Mouse (Mus musculus): Measurements from ENCODE around the gene Cenpu. TPM values are rescaled to one million over a fixed set of nuclear protein-coding genes. Genes with fewer than 3 reads are reported as not detected.
A peak's percentile ranks its signal among the peaks of the same experiment; 100 is the strongest.
"Not testable (repeated sequence)": the region's sequence is repeated elsewhere in the genome, so short reads cannot be mapped to it uniquely, and the experiment has no call there.

Gene Cenpu
- polyA plus RNA-seq, 1 experiment from 2014 or later: 8.2 TPM

- Histone ChIP-seq H3K27ac (ENCODE audit: low read depth) (no peak overlapping the region), H3K36me3 (replicated peaks; ENCODE audit: insufficient read depth, low read length) (peaks cover 24% of the 10 kb centered on the region), H3K27me3 (ENCODE audit: insufficient read depth, low read length) (no peaks in the 10 kb centered on the region), H3K4me3 (ENCODE audit: low read depth, low read length) (no peak overlapping the region), H3K9me3 (ENCODE audit: low read length) (no peaks in the 10 kb centered on the region), H3K9ac (replicated peaks) (no peak overlapping the region), H3K4me1 (ENCODE audit: insufficient read depth) (no peaks in the 10 kb centered on the region), H3K4me2 (ENCODE audit: low read depth, low read length) (no peak overlapping the region)
- DNase-seq: no peak
- WGBS (ENCODE audit: insufficient replicate concordance): 92% methylated on average over 8 of the region's 14 CpGs
- no peak for ATAC-seq
- TF ChIP-seq CTCF (IDR thresholded peaks at IDR 0.05; ENCODE audit: low read depth): no peak
- TF ChIP-seq EP300 (IDR thresholded peaks at IDR 0.05; ENCODE audit: low read depth): no peak
Measured at GRCm38 (mm10) chr8:46570673-46571072, 18.8 kb downstream of the Cenpu start.

- H3K36me3 ChIP-seq (replicated peaks; ENCODE audit: insufficient read depth, low read length): peaks cover 44% of the 10 kb centered on the region
- 90% methylated on average over 2 of the region's 2 CpGs for WGBS (ENCODE audit: insufficient replicate concordance)
- H3K27me3 ChIP-seq (ENCODE audit: insufficient read depth, low read length): no peaks in the 10 kb centered on the region
Measured at GRCm38 (mm10) chr8:46573446-46573845, 21.6 kb downstream of the Cenpu start.

GRCm38 (mm10) chr8:46573964-46574363, 22.1 kb downstream of the Cenpu start:
- 92% methylated on average over 2 of the region's 2 CpGs for WGBS (ENCODE audit: insufficient replicate concordance)
- Histone ChIP-seq H3K36me3 (replicated peaks; ENCODE audit: insufficient read depth, low read length) (peaks cover 49% of the 10 kb centered on the region), H3K9ac (replicated peaks) (no peak overlapping the region), H3K27me3 (ENCODE audit: insufficient read depth, low read length) (no peaks in the 10 kb centered on the region), H3K9me3 (ENCODE audit: low read length) (no peaks in the 10 kb centered on the region), H3K27ac (ENCODE audit: low read depth) (no peak overlapping the region), H3K4me1 (ENCODE audit: insufficient read depth) (no peaks in the 10 kb centered on the region), H3K4me2 (ENCODE audit: low read depth, low read length) (no peak overlapping the region), H3K4me3 (ENCODE audit: low read depth, low read length) (no peak overlapping the region)
- no peak for TF ChIP-seq EP300 (IDR thresholded peaks at IDR 0.05; ENCODE audit: low read depth)
- no peak for TF ChIP-seq CTCF (IDR thresholded peaks at IDR 0.05; ENCODE audit: low read depth)
- ATAC-seq (no peak), DNase-seq (no peak)

More at GRCm38 (mm10) chr8:46573446-46573845, 21.6 kb downstream of the Cenpu start:
- no peak overlapping the region for H3K27ac ChIP-seq (ENCODE audit: low read depth)
- H3K4me3 ChIP-seq (ENCODE audit: low read depth, low read length): no peak overlapping the region
- TF ChIP-seq CTCF (IDR thresholded peaks at IDR 0.05; ENCODE audit: low read depth) (no peak), EP300 (IDR thresholded peaks at IDR 0.05; ENCODE audit: low read depth) (no peak)
- H3K9ac ChIP-seq (replicated peaks): no peak overlapping the region
- H3K4me1 ChIP-seq (ENCODE audit: insufficient read depth): no peaks in the 10 kb centered on the region
- ATAC-seq (no peak), DNase-seq (no peak)
- no peaks in the 10 kb centered on the region for H3K9me3 ChIP-seq (ENCODE audit: low read length)
- no peak overlapping the region for H3K4me2 ChIP-seq (ENCODE audit: low read depth, low read length)

GRCm38 (mm10) chr8:46578794-46579193, 27.0 kb downstream of the Cenpu start:
- Histone ChIP-seq H3K27me3 (ENCODE audit: insufficient read depth, low read length) (no peaks in the 10 kb centered on the region), H3K9me3 (ENCODE audit: low read length) (no peaks in the 10 kb centered on the region), H3K27ac (ENCODE audit: low read depth) (no peak overlapping the region), H3K4me3 (ENCODE audit: low read depth, low read length) (no peak overlapping the region), H3K9ac (replicated peaks) (no peak overlapping the region), H3K4me2 (ENCODE audit: low read depth, low read length) (no peak overlapping the region), H3K4me1 (ENCODE audit: insufficient read depth) (no peaks in the 10 kb centered on the region), H3K36me3 (replicated peaks; ENCODE audit: insufficient read depth, low read length) (peaks cover 74% of the 10 kb centered on the region)
- ATAC-seq (no peak), DNase-seq (no peak)
- WGBS (ENCODE audit: insufficient replicate concordance): 93% methylated on average over 9 of the region's 9 CpGs
- TF ChIP-seq EP300 (IDR thresholded peaks at IDR 0.05; ENCODE audit: low read depth): no peak
- TF ChIP-seq CTCF (IDR thresholded peaks at IDR 0.05; ENCODE audit: low read depth): no peak

GRCm38 (mm10) chr8:46584328-46584727, 32.5 kb downstream of the Cenpu start:
- not testable (repeated sequence) for H3K9ac ChIP-seq (replicated peaks); H3K9me3 ChIP-seq (ENCODE audit: low read length); H3K4me2 ChIP-seq (ENCODE audit: low read depth, low read length); H3K4me1 ChIP-seq (ENCODE audit: insufficient read depth); DNase-seq; H3K4me3 ChIP-seq (ENCODE audit: low read depth, low read length); H3K27ac ChIP-seq (ENCODE audit: low read depth); H3K27me3 ChIP-seq (ENCODE audit: insufficient read depth, low read length); ATAC-seq
- 69% methylated on average over 4 of the region's 4 CpGs for WGBS (ENCODE audit: insufficient replicate concordance)
- peaks cover 33% of the 10 kb centered on the region for H3K36me3 ChIP-seq (replicated peaks; ENCODE audit: insufficient read depth, low read length)

- DNase-seq: no peak
- 78% methylated on average over 3 of the region's 3 CpGs for WGBS (ENCODE audit: insufficient replicate concordance)
- no peaks in the 10 kb centered on the region for H3K4me1 ChIP-seq (ENCODE audit: insufficient read depth)
- peaks cover 22% of the 10 kb centered on the region for H3K36me3 ChIP-seq (replicated peaks; ENCODE audit: insufficient read depth, low read length)
- no peak overlapping the region for H3K4me3 ChIP-seq (ENCODE audit: low read depth, low read length)
- no peak overlapping the region for H3K9ac ChIP-seq (replicated peaks)
- TF ChIP-seq CTCF (IDR thresholded peaks at IDR 0.05; ENCODE audit: low read depth): no peak
- TF ChIP-seq EP300 (IDR thresholded peaks at IDR 0.05; ENCODE audit: low read depth): no peak
- H3K4me2 ChIP-seq (ENCODE audit: low read depth, low read length): no peak overlapping the region
- no peak for ATAC-seq
- no peaks in the 10 kb centered on the region for H3K9me3 ChIP-seq (ENCODE audit: low read length)
- H3K27ac ChIP-seq (ENCODE audit: low read depth): no peak overlapping the region
- H3K27me3 ChIP-seq (ENCODE audit: insufficient read depth, low read length): no peaks in the 10 kb centered on the region
Measured at GRCm38 (mm10) chr8:46585576-46585975, 33.7 kb downstream of the Cenpu start.

GRCm38 (mm10) chr8:46587911-46588310, 36.1 kb downstream of the Cenpu start:
- Histone ChIP-seq H3K4me1 (ENCODE audit: insufficient read depth) (no peaks in the 10 kb centered on the region), H3K4me3 (ENCODE audit: low read depth, low read length) (no peak overlapping the region), H3K4me2 (ENCODE audit: low read depth, low read length) (no peak overlapping the region), H3K36me3 (replicated peaks; ENCODE audit: insufficient read depth, low read length) (peaks cover 5% of the 10 kb centered on the region), H3K27me3 (ENCODE audit: insufficient read depth, low read length) (no peaks in the 10 kb centered on the region), H3K9ac (replicated peaks) (no peak overlapping the region), H3K27ac (ENCODE audit: low read depth) (peak overlapping the region; percentile 23; the same call in 1 of the 2 replicates), H3K9me3 (ENCODE audit: low read length) (no peaks in the 10 kb centered on the region)
- WGBS (ENCODE audit: insufficient replicate concordance): 45% methylated on average over 5 of the region's 5 CpGs
- no peak for DNase-seq
- TF ChIP-seq EP300 (IDR thresholded peaks at IDR 0.05; ENCODE audit: low read depth) (peak; percentile 95), CTCF (IDR thresholded peaks at IDR 0.05; ENCODE audit: low read depth) (no peak)
- ATAC-seq: peak; percentile 69
